Mouse (Mus musculus): ENCODE data around the gene Lin9. TPM values are rescaled to one million over a fixed set of nuclear protein-coding genes. Genes with fewer than 3 reads are reported as not detected.
"Not testable (repeated sequence)": the region's sequence is repeated elsewhere in the genome, so short reads cannot be mapped to it uniquely, and the experiment has no call there.

Lin9 gene
- polyA plus RNA-seq, 1 experiment from 2014 or later: 10.3 TPM

GRCm38 (mm10) chr1:180622389-180622788 lies 18.6 kb upstream of the Lin9 start:
- H3K4me2 ChIP-seq (ENCODE audit: low read depth, low read length): no peak overlapping the region
- no peaks in the 10 kb centered on the region for H3K27me3 ChIP-seq (ENCODE audit: control insufficient read depth, insufficient read depth, low read length)
- ATAC-seq (ENCODE audit: low read depth): no peak
- no peak overlapping the region for H3K9ac ChIP-seq (replicated peaks; ENCODE audit: low read depth, low read length)
- H3K36me3 ChIP-seq (ENCODE audit: control insufficient read depth, insufficient read depth, low read length): no peaks in the 10 kb centered on the region
- no peak overlapping the region for H3K4me3 ChIP-seq (ENCODE audit: low read depth, low read length)
- WGBS: 87% methylated on average over 4 of the region's 4 CpGs
- no peak overlapping the region for H3K27ac ChIP-seq (ENCODE audit: low read depth, low read length)
- H3K9me3 ChIP-seq (ENCODE audit: control insufficient read depth, low read length): no peaks in the 10 kb centered on the region
- no peaks in the 10 kb centered on the region for H3K4me1 ChIP-seq (ENCODE audit: control insufficient read depth, insufficient read depth, low read length)

- Histone ChIP-seq H3K4me2 (ENCODE audit: low read depth, low read length) (no peak overlapping the region), H3K9ac (replicated peaks; ENCODE audit: low read depth, low read length) (no peak overlapping the region), H3K27me3 (ENCODE audit: control insufficient read depth, insufficient read depth, low read length) (no peaks in the 10 kb centered on the region), H3K9me3 (ENCODE audit: control insufficient read depth, low read length) (no peaks in the 10 kb centered on the region), H3K36me3 (ENCODE audit: control insufficient read depth, insufficient read depth, low read length) (no peaks in the 10 kb centered on the region), H3K27ac (ENCODE audit: low read depth, low read length) (no peak overlapping the region), H3K4me1 (ENCODE audit: control insufficient read depth, insufficient read depth, low read length) (no peaks in the 10 kb centered on the region), H3K4me3 (ENCODE audit: low read depth, low read length) (no peak overlapping the region)
- no peak for ATAC-seq (ENCODE audit: low read depth)
- 88% methylated on average over 2 of the region's 2 CpGs for WGBS
Observed at GRCm38 (mm10) chr1:180623911-180624310, 17.0 kb upstream of the Lin9 start.

GRCm38 (mm10) chr1:180626141-180626540 lies 14.8 kb upstream of the Lin9 start:
- Histone ChIP-seq H3K9me3 (ENCODE audit: control insufficient read depth, low read length) (no peaks in the 10 kb centered on the region), H3K27me3 (ENCODE audit: control insufficient read depth, insufficient read depth, low read length) (no peaks in the 10 kb centered on the region), H3K36me3 (ENCODE audit: control insufficient read depth, insufficient read depth, low read length) (no peaks in the 10 kb centered on the region), H3K4me3 (ENCODE audit: low read depth, low read length) (no peak overlapping the region), H3K4me2 (ENCODE audit: low read depth, low read length) (no peak overlapping the region), H3K4me1 (ENCODE audit: control insufficient read depth, insufficient read depth, low read length) (no peaks in the 10 kb centered on the region), H3K9ac (replicated peaks; ENCODE audit: low read depth, low read length) (no peak overlapping the region), H3K27ac (ENCODE audit: low read depth, low read length) (no peak overlapping the region)
- whole genome bisulfite sequencing: 78% methylated on average over 2 of the region's 2 CpGs
- ATAC-seq (ENCODE audit: low read depth): no peak

- not testable (repeated sequence) for ATAC-seq (ENCODE audit: low read depth); H3K9me3 ChIP-seq (ENCODE audit: control insufficient read depth, low read length); H3K36me3 ChIP-seq (ENCODE audit: control insufficient read depth, insufficient read depth, low read length); H3K27me3 ChIP-seq (ENCODE audit: control insufficient read depth, insufficient read depth, low read length); H3K27ac ChIP-seq (ENCODE audit: low read depth, low read length); H3K4me3 ChIP-seq (ENCODE audit: low read depth, low read length); H3K4me1 ChIP-seq (ENCODE audit: control insufficient read depth, insufficient read depth, low read length); H3K4me2 ChIP-seq (ENCODE audit: low read depth, low read length); H3K9ac ChIP-seq (replicated peaks; ENCODE audit: low read depth, low read length)
- 91% methylated on average over 2 of the region's 2 CpGs for WGBS
Observed at GRCm38 (mm10) chr1:180637796-180638195, 3.2 kb upstream of the Lin9 start.

GRCm38 (mm10) chr1:180639416-180640401 lies 1.2 kb upstream of the Lin9 start:
- H3K36me3 ChIP-seq (ENCODE audit: control insufficient read depth, insufficient read depth, low read length): no peaks in the 10 kb centered on the region
- H3K9ac ChIP-seq (replicated peaks; ENCODE audit: low read depth, low read length): peak overlapping the region; percentile 89; the same call in 1 of the 2 replicates
- H3K4me3 ChIP-seq (ENCODE audit: low read depth, low read length): peak overlapping the region; percentile 98
- H3K4me1 ChIP-seq (ENCODE audit: control insufficient read depth, insufficient read depth, low read length): 0 out of 2 replicates have a peak, but pooled peaks cover 4% of the 10 kb centered on the region
- 38% methylated on average over 10 of the region's 10 CpGs for WGBS
- no peak overlapping the region; the same call in 1 of the 2 replicates for H3K27ac ChIP-seq (ENCODE audit: low read depth, low read length)
- H3K4me2 ChIP-seq (ENCODE audit: low read depth, low read length): peak overlapping the region; percentile 86
- ATAC-seq (ENCODE audit: low read depth): no peak
- H3K9me3 ChIP-seq (ENCODE audit: control insufficient read depth, low read length): no peaks in the 10 kb centered on the region
- H3K27me3 ChIP-seq (ENCODE audit: control insufficient read depth, insufficient read depth, low read length): no peaks in the 10 kb centered on the region

- peak; percentile 76 for ATAC-seq (ENCODE audit: low read depth)
- peak overlapping the region; percentile 86 for H3K4me2 ChIP-seq (ENCODE audit: low read depth, low read length)
- WGBS: under 1% methylated on average over 30 of the region's 61 CpGs
Observed at GRCm38 (mm10) chr1:180640605-180641125, 285 bp upstream of the Lin9 start.

GRCm38 (mm10) chr1:180641518-180642227 lies 723 bp downstream of the Lin9 start:
- Histone ChIP-seq H3K27ac (ENCODE audit: low read depth, low read length) (peak overlapping the region; percentile 85), H3K4me2 (ENCODE audit: low read depth, low read length) (peak overlapping the region; percentile 86), H3K36me3 (ENCODE audit: control insufficient read depth, insufficient read depth, low read length) (no peaks in the 10 kb centered on the region), H3K4me1 (ENCODE audit: control insufficient read depth, insufficient read depth, low read length) (0 out of 2 replicates have a peak, but pooled peaks cover 4% of the 10 kb centered on the region), H3K27me3 (ENCODE audit: control insufficient read depth, insufficient read depth, low read length) (no peaks in the 10 kb centered on the region), H3K9me3 (ENCODE audit: control insufficient read depth, low read length) (no peaks in the 10 kb centered on the region), H3K9ac (replicated peaks; ENCODE audit: low read depth, low read length) (peak overlapping the region; percentile 89), H3K4me3 (ENCODE audit: low read depth, low read length) (peak overlapping the region; percentile 98)
- 3% methylated on average over 50 of the region's 50 CpGs for WGBS
- peak; percentile 65 for ATAC-seq (ENCODE audit: low read depth)

More at GRCm38 (mm10) chr1:180640605-180641125, 285 bp upstream of the Lin9 start:
- H3K36me3 ChIP-seq (ENCODE audit: control insufficient read depth, insufficient read depth, low read length): no peaks in the 10 kb centered on the region
- H3K4me1 ChIP-seq (ENCODE audit: control insufficient read depth, insufficient read depth, low read length): 0 out of 2 replicates have a peak, but pooled peaks cover 4% of the 10 kb centered on the region
- no peaks in the 10 kb centered on the region for H3K9me3 ChIP-seq (ENCODE audit: control insufficient read depth, low read length)
- H3K9ac ChIP-seq (replicated peaks; ENCODE audit: low read depth, low read length): peak overlapping the region; percentile 89
- peak overlapping the region; percentile 85 for H3K27ac ChIP-seq (ENCODE audit: low read depth, low read length)
- H3K27me3 ChIP-seq (ENCODE audit: control insufficient read depth, insufficient read depth, low read length): no peaks in the 10 kb centered on the region
- peak overlapping the region; percentile 98 for H3K4me3 ChIP-seq (ENCODE audit: low read depth, low read length)

GRCm38 (mm10) chr1:180642228-180642564 lies 1.2 kb downstream of the Lin9 start:
- no peak for ATAC-seq (ENCODE audit: low read depth)
- peak overlapping the region; percentile 98 for H3K4me3 ChIP-seq (ENCODE audit: low read depth, low read length)
- no peaks in the 10 kb centered on the region for H3K36me3 ChIP-seq (ENCODE audit: control insufficient read depth, insufficient read depth, low read length)
- 85% methylated on average over 8 of the region's 8 CpGs for WGBS
- H3K4me1 ChIP-seq (ENCODE audit: control insufficient read depth, insufficient read depth, low read length): 0 out of 2 replicates have a peak, but pooled peaks cover 4% of the 10 kb centered on the region
- H3K9me3 ChIP-seq (ENCODE audit: control insufficient read depth, low read length): no peaks in the 10 kb centered on the region
- H3K27me3 ChIP-seq (ENCODE audit: control insufficient read depth, insufficient read depth, low read length): no peaks in the 10 kb centered on the region
- H3K4me2 ChIP-seq (ENCODE audit: low read depth, low read length): peak overlapping the region; percentile 86
- no peak overlapping the region for H3K27ac ChIP-seq (ENCODE audit: low read depth, low read length)
- peak overlapping the region; percentile 89; the same call in 1 of the 2 replicates for H3K9ac ChIP-seq (replicated peaks; ENCODE audit: low read depth, low read length)
